Mouse (Mus musculus): Measurements from ENCODE around the gene Ubash3a.

Ubash3a gene

GRCm38 (mm10) chr17:31265831-31266230, 58.2 kb downstream of the Ubash3a start:
- ChIA-PET CTCF (interaction anchor here (0.7 to 6.3 kb wide), 19 partner anchors 11 to 528 kb away, joined by 3 to 85 read pairs (median 7); partner anchors contain the start of genes Rsph1 (in 1 of the 4) and Slc37a1 (in 1 of the 4)), POLR2A (interaction anchor here in 3 of 4 experiments (0.6 to 16.7 kb wide), 20 partner anchors 10 to 1032 kb away, joined by 3 to 294 read pairs (median 12); partner anchors contain the start of genes Rsph1 (in 3 of the 3) and Slc37a1 (in 2 of the 3))

GRCm38 (mm10) chr17:31266321-31266950, 58.8 kb downstream of the Ubash3a start:
- POLR2A ChIA-PET: interaction anchor here in 3 of 4 experiments (0.6 to 16.7 kb wide), 22 partner anchors 10 to 1031 kb away, joined by 3 to 294 read pairs (median 8); partner anchors contain the start of genes Rsph1 (in 3 of the 3) and Slc37a1 (in 2 of the 3)
- CTCF ChIA-PET: interaction anchor here in 3 of 4 experiments (0.6 to 6.3 kb wide), 21 partner anchors 10 to 448 kb away, joined by 3 to 85 read pairs (median 5); partner anchors contain the start of gene Rsph1 (in 1 of the 3)

GRCm38 (mm10) chr17:31267138-31267537, 59.5 kb downstream of the Ubash3a start:
- POLR2A ChIA-PET: interaction anchor here (0.5 to 16.7 kb wide), 20 partner anchors 9 to 246 kb away, joined by 3 to 294 read pairs (median 14); partner anchors contain the start of genes Rsph1 (in 3 of the 4) and Slc37a1 (in 1 of the 4)
- CTCF ChIA-PET: interaction anchor here (0.7 to 6.3 kb wide), 15 partner anchors 10 to 423 kb away, joined by 3 to 85 read pairs (median 5); partner anchors contain the start of gene Rsph1 (in 1 of the 4)

- CTCF ChIA-PET: interaction anchor here (0.7 to 6.3 kb wide), 12 partner anchors 13 to 1371 kb away, joined by 3 to 85 read pairs (median 6); no protein-coding TSS in a partner anchor
- POLR2A ChIA-PET: interaction anchor here (0.5 to 16.7 kb wide), 18 partner anchors 9 to 658 kb away, joined by 3 to 294 read pairs (median 32); partner anchors contain the start of genes Rsph1 (in 2 of the 4) and Slc37a1 (in 1 of the 4)
These were observed 59.9 kb downstream of the Ubash3a start for GRCm38 (mm10) chr17:31267603-31268002.

- POLR2A ChIA-PET: interaction anchor here in 3 of 4 experiments (0.5 to 16.7 kb wide), 19 partner anchors 8 to 658 kb away, joined by 3 to 294 read pairs (median 10); partner anchors contain the start of genes Rsph1 (in 2 of the 3), Abcg1 (in 1 of the 3) and Slc37a1 (in 1 of the 3)
- CTCF ChIA-PET: interaction anchor here (0.6 to 6.3 kb wide), 11 partner anchors 10 to 1370 kb away, joined by 3 to 85 read pairs (median 7); no protein-coding TSS in a partner anchor
These were observed 60.3 kb downstream of the Ubash3a start for GRCm38 (mm10) chr17:31268016-31268415.

- ChIA-PET CTCF (interaction anchor here (0.6 to 6.3 kb wide), 8 partner anchors 25 to 542 kb away, joined by 3 to 85 read pairs (median 4); no protein-coding TSS in a partner anchor), POLR2A (interaction anchor here in 3 of 4 experiments (0.7 to 16.7 kb wide), 12 partner anchors 7 to 363 kb away, joined by 3 to 294 read pairs (median 8); partner anchors contain the start of genes Rsph1 (in 1 of the 3) and Slc37a1 (in 1 of the 3))
These were observed 62.1 kb downstream of the Ubash3a start for GRCm38 (mm10) chr17:31269761-31270160.

GRCm38 (mm10) chr17:31270246-31270645, 62.6 kb downstream of the Ubash3a start:
- POLR2A ChIA-PET: interaction anchor here in 2 of 4 experiments (1.5 to 16.7 kb wide), 7 partner anchors 6 to 288 kb away, joined by 3 to 294 read pairs (median 85); partner anchors contain the start of genes Rsph1 (in 1 of the 2) and Slc37a1 (in 1 of the 2)

GRCm38 (mm10) chr17:31270736-31271135, 63.1 kb downstream of the Ubash3a start:
- ChIA-PET CTCF (interaction anchor here in 3 of 4 experiments (0.6 to 1.8 kb wide), 12 partner anchors 11 to 397 kb away, joined by 3 to 13 read pairs (median 8); no protein-coding TSS in a partner anchor), POLR2A (interaction anchor here in 3 of 4 experiments (0.6 to 16.7 kb wide), 9 partner anchors 10 to 597 kb away, joined by 3 to 294 read pairs (median 4); partner anchors contain the start of gene Slc37a1 (in 1 of the 3))

More at GRCm38 (mm10) chr17:31270246-31270645, 62.6 kb downstream of the Ubash3a start:
- CTCF ChIA-PET: interaction anchor here in 3 of 4 experiments (0.7 to 1.8 kb wide), 10 partner anchors 11 to 61 kb away, joined by 3 to 13 read pairs (median 4); no protein-coding TSS in a partner anchor

GRCm38 (mm10) chr17:31271136-31271851, 63.6 kb downstream of the Ubash3a start:
- ChIA-PET CTCF (interaction anchor here in 3 of 4 experiments (0.6 to 1.8 kb wide), 15 partner anchors 11 to 813 kb away, joined by 3 to 13 read pairs (median 7); no protein-coding TSS in a partner anchor), POLR2A (interaction anchor here in 3 of 4 experiments (0.5 to 16.7 kb wide), 11 partner anchors 10 to 598 kb away, joined by 3 to 294 read pairs (median 4); partner anchors contain the start of gene Slc37a1 (in 1 of the 3))

GRCm38 (mm10) chr17:31272416-31273165, 64.9 kb downstream of the Ubash3a start:
- ChIA-PET POLR2A (interaction anchor here in 2 of 4 experiments (0.8 to 8.8 kb wide), 7 partner anchors 6 to 46 kb away, joined by 3 to 92 read pairs (median 5); no protein-coding TSS in a partner anchor), CTCF (interaction anchor here in 1 of 4 experiments (0.8 to 1.1 kb wide), 3 partner anchors 10 to 22 kb away, joined by 3 to 8 read pairs (median 5); no protein-coding TSS in a partner anchor)

- ChIA-PET CTCF (interaction anchor here in 1 of 4 experiments (0.6 to 1.1 kb wide), 4 partner anchors 9 to 762 kb away, joined by 3 to 8 read pairs (median 4); no protein-coding TSS in a partner anchor), POLR2A (interaction anchor here in 2 of 4 experiments (0.7 to 6.9 kb wide), 7 partner anchors 7 to 45 kb away, joined by 3 to 70 read pairs (median 4); no protein-coding TSS in a partner anchor)
These were observed 66.0 kb downstream of the Ubash3a start for GRCm38 (mm10) chr17:31273631-31274030.

- ChIA-PET CTCF (interaction anchor here in 3 of 4 experiments (0.5 to 5.5 kb wide), 5 partner anchors 10 to 244 kb away, joined by 3 to 53 read pairs (median 4); partner anchors contain the start of gene Wdr4 (in 1 of the 3)), POLR2A (interaction anchor here in 2 of 4 experiments (1.0 to 10.7 kb wide), 11 partner anchors 9 to 84 kb away, joined by 3 to 216 read pairs (median 5); partner anchors contain the start of gene Slc37a1 (in 1 of the 2))
These were observed 67.5 kb downstream of the Ubash3a start for GRCm38 (mm10) chr17:31275181-31275580.

- ChIA-PET CTCF (interaction anchor here (0.6 to 5.5 kb wide), 9 partner anchors 11 to 557 kb away, joined by 4 to 53 read pairs (median 7); no protein-coding TSS in a partner anchor), POLR2A (interaction anchor here in 3 of 4 experiments (0.5 to 10.7 kb wide), 18 partner anchors 10 to 398 kb away, joined by 3 to 216 read pairs (median 6); partner anchors contain the start of genes Abcg1 (in 1 of the 3) and Slc37a1 (in 1 of the 3))
These were observed 68.7 kb downstream of the Ubash3a start for GRCm38 (mm10) chr17:31276207-31276921.

- CTCF ChIA-PET: interaction anchor here (0.6 to 5.5 kb wide), 20 partner anchors 12 to 241 kb away, joined by 3 to 53 read pairs (median 4); no protein-coding TSS in a partner anchor
- POLR2A ChIA-PET: interaction anchor here in 3 of 4 experiments (0.6 to 10.7 kb wide), 24 partner anchors 10 to 399 kb away, joined by 3 to 216 read pairs (median 4); partner anchors contain the start of genes Abcg1 (in 1 of the 3) and Slc37a1 (in 1 of the 3)
These were observed 69.5 kb downstream of the Ubash3a start, which contains the start of gene Rsph1 for GRCm38 (mm10) chr17:31276922-31277918. Gene Rsph1, minus strand, starts transcription at chr17:31277383.
